Mouse (Mus musculus) intestine, embryonic 14.5 days (tissue): ENCODE data around the gene Lst1. TPM values are rescaled to one million over a fixed set of nuclear protein-coding genes. Genes with fewer than 3 reads are reported as not detected.

Experiments used
- ATAC-seq: fragments of 200-750 bp; cut with Nextera tagmentation; replicated peaks from 2 replicates; pipeline ENCODE4 v1.8.0; 2017; ENCODE audit warnings: low read depth, moderate number of reproducible peaks, moderate TSS enrichment, moderate library complexity; ENCODE audit not compliant: low FRiP score, low TSS enrichment
- DNase-seq: peaks from one replicate; pipeline ENCODE4 v3.0.0-alpha.2; 2018; ENCODE audit warnings: low spot score
- H3K27ac ChIP-seq: fragments of 300-500 bp; sonication (generic); 2 replicates; pipeline ENCODE4 v1.5.1; 2014; ENCODE audit warnings: low read depth, mild to moderate bottlenecking, control low read depth
- H3K27me3 ChIP-seq: fragments of 300-500 bp; sonication (generic); replicated peaks from 2 replicates; pipeline ENCODE4 v1.6.1; 2014; ENCODE audit warnings: low read length, control low read depth; ENCODE audit not compliant: control insufficient read depth, insufficient read depth
- H3K36me3 ChIP-seq: fragments of 300-500 bp; sonication (generic); 2 replicates; pipeline ENCODE4 v1.6.1; 2014; ENCODE audit warnings: low read length, control low read depth; ENCODE audit not compliant: control insufficient read depth, insufficient read depth
- H3K4me1 ChIP-seq: fragments of 300-500 bp; sonication (generic); replicated peaks from 2 replicates; pipeline ENCODE4 v1.6.1; 2014; ENCODE audit warnings: low read length, control low read depth, mixed read lengths; ENCODE audit not compliant: control insufficient read depth, insufficient read depth
- H3K4me2 ChIP-seq: fragments of 300-500 bp; sonication (generic); 2 replicates; pipeline ENCODE4 v1.6.1; 2014; ENCODE audit warnings: low read length
- H3K4me3 ChIP-seq: fragments of 300-500 bp; sonication (generic); 2 replicates; pipeline ENCODE4 v1.5.1; 2014; ENCODE audit warnings: low read depth, low read length, control low read depth, mixed read lengths
- H3K9ac ChIP-seq: fragments of 300-500 bp; sonication (generic); 2 replicates; pipeline ENCODE4 v1.6.1; 2014; ENCODE audit warnings: mild to moderate bottlenecking, low read length
- H3K9me3 ChIP-seq: fragments of 300-500 bp; sonication (generic); 2 replicates; pipeline ENCODE4 v1.6.1; 2016; ENCODE audit warnings: low read length, control low read depth; ENCODE audit not compliant: control insufficient read depth
- WGBS: fragments of 180-500 bp; shearing (Covaris S2); extraction: QIAGEN DNeasy Blood & Tissue Kit; methylation state at CpG from one replicate; pipeline ENCODE4 v1.1.7; 2014; 5-methylcytosine and 5-hydroxymethylcytosine counted together
- polyA plus RNA-seq: library from polyadenylated mRNA; unstranded; fragments of >200 nt; fragmentation: Nextera tagmentation; extraction: Ambion mirVana; gene quantifications from 2 replicates; pipeline ENCODE4 v1.2.1, GENCODE M21; 2014

The Lst1 gene
- polyA plus RNA-seq, 1 experiment from 2014 or later, result 19.1 TPM

- no peak overlapping the region for H3K9ac ChIP-seq
- 0 out of 2 replicates have a peak overlapping the region, but pooled peaks have one; percentile 2 for H3K27ac ChIP-seq
- peaks cover 20% of the 10 kb centered on the region for H3K36me3 ChIP-seq
Measured at GRCm38 (mm10) chr17:35218516-35219193, 30.4 kb upstream of the Lst1 start.

GRCm38 (mm10) chr17:35213071-35213470 is 24.8 kb upstream of the Lst1 start:
- Histone ChIP-seq H3K9ac (no peak overlapping the region), H3K27ac (no peak overlapping the region), H3K27me3 (no peaks in the 10 kb centered on the region), H3K4me2 (no peak overlapping the region), H3K4me1 (no peaks in the 10 kb centered on the region), H3K4me3 (no peak overlapping the region), H3K9me3 (no peaks in the 10 kb centered on the region), H3K36me3 (no peaks in the 10 kb centered on the region)
- WGBS, result 90% methylated on average over 5 of the region's 5 CpGs
- DNase-seq (no peak), ATAC-seq (no peak)

More at GRCm38 (mm10) chr17:35218516-35219193, 30.4 kb upstream of the Lst1 start:
- DNase-seq (no peak), ATAC-seq (no peak)
- 75% methylated on average over 18 of the region's 18 CpGs for WGBS
- Histone ChIP-seq H3K4me1 (peaks cover 16% of the 10 kb centered on the region), H3K27me3 (no peaks in the 10 kb centered on the region), H3K4me2 (no peak overlapping the region), H3K9me3 (no peaks in the 10 kb centered on the region), H3K4me3 (no peak overlapping the region)

- Histone ChIP-seq H3K27ac (no peak overlapping the region), H3K9ac (no peak overlapping the region), H3K4me3 (no peak overlapping the region), H3K4me1 (no peaks in the 10 kb centered on the region), H3K4me2 (no peak overlapping the region), H3K36me3 (no peaks in the 10 kb centered on the region), H3K9me3 (no peaks in the 10 kb centered on the region), H3K27me3 (no peaks in the 10 kb centered on the region)
- no peak for DNase-seq
- ATAC-seq, result no peak
- WGBS, result 70% methylated on average over 3 of the region's 3 CpGs
Measured at GRCm38 (mm10) chr17:35210593-35210992, 22.4 kb upstream of the Lst1 start.

- WGBS, result 78% methylated on average over 12 of the region's 12 CpGs
- H3K9me3 ChIP-seq, result no peaks in the 10 kb centered on the region
- no peak overlapping the region for H3K4me2 ChIP-seq
- no peaks in the 10 kb centered on the region for H3K27me3 ChIP-seq
- ATAC-seq, result no peak
- H3K9ac ChIP-seq, result no peak overlapping the region
- H3K36me3 ChIP-seq, result no peaks in the 10 kb centered on the region
- no peak for DNase-seq
- no peaks in the 10 kb centered on the region for H3K4me1 ChIP-seq
- H3K27ac ChIP-seq, result no peak overlapping the region
- H3K4me3 ChIP-seq, result no peak overlapping the region
Measured at GRCm38 (mm10) chr17:35209785-35210535, 21.7 kb upstream of the Lst1 start.

- H3K9me3 ChIP-seq, result no peaks in the 10 kb centered on the region
- no peak overlapping the region for H3K27ac ChIP-seq
- no peak for DNase-seq
- WGBS, result 44% methylated on average over 10 of the region's 10 CpGs
- no peak overlapping the region for H3K4me3 ChIP-seq
- H3K4me1 ChIP-seq, result no peaks in the 10 kb centered on the region
- H3K9ac ChIP-seq, result no peak overlapping the region
- no peak for ATAC-seq
- no peaks in the 10 kb centered on the region for H3K36me3 ChIP-seq
- H3K27me3 ChIP-seq, result peaks cover 19% of the 10 kb centered on the region; the same call in 1 of the 2 replicates
- no peak overlapping the region for H3K4me2 ChIP-seq
Measured at GRCm38 (mm10) chr17:35205380-35205769, 17.1 kb upstream of the Lst1 start.

GRCm38 (mm10) chr17:35204494-35205379 is 16.5 kb upstream of the Lst1 start, which contains the start of gene Lta:
Lta (minus strand) TSS chr17:35205351.
- H3K9ac ChIP-seq, result no peak within 1 kb of the TSS
- no peak for ATAC-seq

GRCm38 (mm10) chr17:35202442-35202841 is 14.2 kb upstream of the Lst1 start:
- WGBS, result 65% methylated on average over 4 of the region's 4 CpGs
- ATAC-seq (no peak), DNase-seq (no peak)
- Histone ChIP-seq H3K4me2 (no peak overlapping the region), H3K9ac (no peak overlapping the region), H3K9me3 (no peaks in the 10 kb centered on the region), H3K4me1 (no peaks in the 10 kb centered on the region), H3K4me3 (no peak overlapping the region), H3K27ac (no peak overlapping the region), H3K27me3 (peaks cover 24% of the 10 kb centered on the region; the same call in 1 of the 2 replicates), H3K36me3 (no peaks in the 10 kb centered on the region)

More at GRCm38 (mm10) chr17:35204494-35205379, 16.5 kb upstream of the Lst1 start, which contains the start of gene Lta:
- no peaks in the 10 kb centered on the region for H3K9me3 ChIP-seq
- no peak within 1 kb of the TSS for H3K4me2 ChIP-seq
- no peak for DNase-seq
- no peaks in the 10 kb centered on the region for H3K36me3 ChIP-seq
- 34% methylated on average over 20 of the region's 20 CpGs for WGBS
- no peak within 1 kb of the TSS for H3K4me3 ChIP-seq
- no peaks in the 10 kb centered on the region for H3K4me1 ChIP-seq
- H3K27ac ChIP-seq, result no peak within 1 kb of the TSS
- peaks cover 19% of the 10 kb centered on the region; the same call in 1 of the 2 replicates for H3K27me3 ChIP-seq

- H3K9me3 ChIP-seq, result no peaks in the 10 kb centered on the region
- no peak within 1 kb of the TSS for H3K27ac ChIP-seq
- H3K4me3 ChIP-seq, result no peak within 1 kb of the TSS
- 29% methylated on average over 13 of the region's 13 CpGs for WGBS
- ATAC-seq (no peak), DNase-seq (no peak)
- H3K4me2 ChIP-seq, result peak within 1 kb of the TSS; percentile 22; the same call in 1 of the 2 replicates
- H3K9ac ChIP-seq, result no peak within 1 kb of the TSS
- peaks cover 29% of the 10 kb centered on the region for H3K27me3 ChIP-seq
- no peaks in the 10 kb centered on the region for H3K4me1 ChIP-seq
- no peaks in the 10 kb centered on the region for H3K36me3 ChIP-seq
Measured at GRCm38 (mm10) chr17:35201787-35202186, 13.5 kb upstream of the Lst1 start, which contains the start of gene Tnf. Tnf (minus strand) TSS chr17:35202007.
